Mouse (Mus musculus) spleen, adult 18-20 months (tissue): ENCODE results near the gene Abtb2.
A peak's percentile ranks its signal among the peaks of the same experiment; 100 is the strongest.
"Not testable (repeated sequence)": the region's sequence is repeated elsewhere in the genome, so short reads cannot be mapped to it uniquely, and the experiment has no call there.

Experiments used
- DNase-seq, 2 experiments: peaks; one replicate each; pipeline ENCODE4 v3.0.0; 2022; ENCODE audit warnings: mixed read lengths in 2 of 2

Gene Abtb2

GRCm38 (mm10) chr2:103565732-103566422 is at the start of gene Abtb2:
Abtb2 (plus strand) TSS chr2:103566310.
- peak; percentile 83 to 87 for DNase-seq

DNA sequence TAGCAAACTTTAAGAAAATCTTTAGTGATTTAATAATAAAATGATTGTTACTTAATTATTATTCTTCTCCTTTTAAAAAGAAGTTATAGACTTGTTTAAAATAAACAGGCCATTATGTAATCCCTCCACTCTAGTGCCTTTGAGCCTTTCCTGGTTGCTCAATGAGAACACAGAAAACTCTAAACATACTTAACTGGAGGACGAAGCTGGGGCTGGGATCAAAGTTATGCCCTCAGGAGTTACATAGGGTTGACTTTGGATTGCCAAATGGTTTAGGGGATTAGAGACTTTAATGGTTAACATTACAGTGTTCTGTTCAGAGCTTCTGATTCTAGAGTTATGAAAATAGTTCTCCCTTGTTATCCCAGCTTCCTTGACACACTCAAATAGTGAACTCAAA is 49.6 kb upstream of the Abtb2 start:
- DNase-seq: no peak

DNA sequence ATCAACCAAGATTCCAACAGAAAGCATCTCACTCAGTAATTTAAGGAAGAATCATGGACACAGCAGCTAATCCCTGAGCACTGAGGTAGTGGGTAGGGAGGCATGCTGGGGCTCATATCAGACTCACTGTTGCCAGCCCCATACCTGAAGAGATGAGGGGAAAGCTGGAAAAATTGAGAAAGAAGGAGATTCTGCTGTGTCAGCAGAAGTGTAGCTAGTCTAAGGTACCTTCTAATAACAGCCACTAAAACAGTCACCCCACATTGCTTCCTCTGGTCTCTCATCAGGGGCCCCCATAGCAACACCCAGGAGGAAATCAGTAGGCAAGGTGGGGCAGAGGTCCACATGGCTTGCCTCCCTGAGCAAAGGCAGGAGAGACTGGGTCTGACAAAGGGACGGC is 40.5 kb upstream of the Abtb2 start:
- no peak for DNase-seq

GRCm38 (mm10) chr2:103547132-103547531 is 19.0 kb upstream of the Abtb2 start:
- DNase-seq: peak; percentile 58 to 78

- DNase-seq: not testable (repeated sequence)
Observed at GRCm38 (mm10) chr2:103550301-103550700, 15.8 kb upstream of the Abtb2 start.

- no peak for DNase-seq
Observed at GRCm38 (mm10) chr2:103554041-103554440, 12.1 kb upstream of the Abtb2 start.

- peak in 1 of 2 experiments; percentile 26 for DNase-seq
Observed at GRCm38 (mm10) chr2:103556125-103556877, 9.8 kb upstream of the Abtb2 start.

DNA sequence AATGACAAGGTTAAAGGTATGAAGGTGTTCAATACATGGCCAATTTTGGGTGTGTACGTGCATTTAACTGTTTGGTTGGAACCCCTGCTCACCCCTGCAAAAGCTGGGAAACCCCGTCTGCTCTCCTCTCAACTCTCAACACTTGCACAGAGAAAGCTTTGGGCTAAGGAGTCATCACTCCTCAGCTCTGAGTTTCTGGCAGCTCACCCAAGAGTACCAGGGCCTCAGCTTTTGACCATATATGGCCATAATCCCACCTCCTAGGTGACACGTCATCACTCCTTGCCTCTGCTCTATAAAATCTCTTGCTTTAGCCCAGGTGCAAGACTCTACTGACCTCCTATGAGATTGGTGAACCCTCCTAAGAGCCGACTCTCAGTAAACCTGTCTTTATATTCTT is 5.2 kb upstream of the Abtb2 start:
- no peak for DNase-seq

DNA sequence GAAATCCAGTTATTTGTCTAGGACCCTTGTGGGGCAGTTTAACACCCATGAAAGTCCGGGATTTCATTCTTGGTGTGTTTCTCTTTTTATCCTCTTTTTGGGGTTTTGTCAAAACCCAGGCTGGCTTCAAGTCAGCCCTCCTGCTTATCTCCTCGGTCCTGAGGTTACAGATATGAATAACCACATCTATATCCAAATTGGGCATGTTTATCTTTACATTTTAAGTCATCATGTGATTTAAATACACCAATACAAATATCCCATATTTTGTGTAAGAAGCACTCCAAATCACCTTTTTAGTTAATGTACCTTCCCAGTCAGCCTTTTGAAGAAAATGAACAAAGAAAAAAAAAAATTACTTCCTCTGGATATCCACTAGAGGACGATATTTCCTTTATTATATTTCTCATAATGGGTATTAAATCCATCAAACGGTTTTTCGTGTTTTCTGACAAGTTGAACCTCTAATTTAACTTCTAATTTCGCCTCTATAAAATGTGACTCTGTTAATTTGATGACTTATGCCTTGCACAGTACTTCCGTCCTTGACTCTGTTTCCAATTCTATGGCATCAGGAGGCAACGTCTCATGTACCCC is 1.6 kb upstream of the Abtb2 start:
- DNase-seq: no peak

DNA sequence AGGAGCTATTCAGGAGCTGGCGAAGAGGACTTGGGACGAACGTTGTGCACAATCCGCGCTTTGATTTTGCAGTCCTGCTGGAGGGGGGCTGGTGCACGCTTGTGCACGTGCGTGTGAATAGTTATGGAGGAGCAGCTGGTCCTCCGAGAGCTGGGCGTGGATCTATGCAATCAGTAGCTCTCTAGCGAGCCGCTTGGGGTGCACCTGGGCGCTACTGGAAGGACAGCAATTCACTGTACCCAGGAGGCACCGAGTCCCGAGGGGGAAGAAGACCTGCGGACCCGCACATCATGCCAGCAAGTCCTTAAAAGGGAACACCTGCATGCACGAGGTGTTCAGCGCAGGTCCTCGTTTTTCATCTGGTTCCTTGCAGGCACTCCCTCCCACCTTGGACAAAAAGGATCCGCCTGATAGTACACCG is 929 bp upstream of the Abtb2 start:
- DNase-seq: peak; percentile 30 to 42

GRCm38 (mm10) chr2:103566423-103566712 is 258 bp downstream of the Abtb2 start:
- DNase-seq: no peak

DNA sequence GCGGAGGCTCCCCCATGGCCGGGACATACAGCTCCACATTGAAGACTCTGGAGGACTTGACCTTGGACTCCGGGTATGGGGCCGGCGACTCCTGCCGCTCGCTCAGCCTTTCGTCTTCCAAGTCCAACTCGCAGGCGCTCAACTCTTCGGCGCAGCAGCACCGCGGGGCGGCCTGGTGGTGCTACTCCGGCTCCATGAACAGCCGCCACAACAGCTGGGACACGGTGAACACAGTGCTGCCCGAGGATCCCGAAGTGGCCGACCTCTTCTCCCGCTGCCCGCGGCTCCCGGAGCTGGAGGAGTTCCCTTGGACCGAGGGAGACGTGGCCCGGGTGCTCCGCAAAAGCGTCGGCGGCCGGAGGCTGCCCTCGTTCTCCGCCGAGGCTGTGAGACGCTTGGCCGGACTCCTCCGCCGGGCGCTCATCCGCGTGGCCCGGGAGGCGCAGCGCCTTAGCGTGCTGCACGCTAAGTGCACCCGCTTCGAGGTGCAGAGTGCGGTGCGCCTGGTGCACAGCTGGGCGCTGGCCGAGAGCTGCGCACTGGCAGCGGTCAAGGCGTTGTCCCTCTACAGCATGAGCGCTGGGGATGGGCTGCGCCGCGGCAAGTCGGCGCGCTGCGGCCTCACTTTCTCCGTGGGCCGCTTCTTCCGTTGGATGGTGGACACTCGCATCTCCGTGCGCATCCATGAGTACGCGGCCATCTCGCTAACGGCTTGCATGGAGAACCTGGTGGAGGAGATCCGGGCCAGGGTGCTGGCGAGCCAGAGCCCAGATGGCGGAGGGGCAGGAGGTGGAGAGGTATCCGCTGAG is 807 bp downstream of the Abtb2 start:
- DNase-seq: peak; percentile 31 to 51

GRCm38 (mm10) chr2:103568161-103568560 is 2.1 kb downstream of the Abtb2 start:
- DNase-seq: no peak

- no peak for DNase-seq
Observed at GRCm38 (mm10) chr2:103569716-103570115, 3.6 kb downstream of the Abtb2 start.

- DNase-seq: no peak
Observed at GRCm38 (mm10) chr2:103572354-103572753, 6.2 kb downstream of the Abtb2 start.

GRCm38 (mm10) chr2:103576371-103576770 is 10.3 kb downstream of the Abtb2 start:
- no peak for DNase-seq

DNA sequence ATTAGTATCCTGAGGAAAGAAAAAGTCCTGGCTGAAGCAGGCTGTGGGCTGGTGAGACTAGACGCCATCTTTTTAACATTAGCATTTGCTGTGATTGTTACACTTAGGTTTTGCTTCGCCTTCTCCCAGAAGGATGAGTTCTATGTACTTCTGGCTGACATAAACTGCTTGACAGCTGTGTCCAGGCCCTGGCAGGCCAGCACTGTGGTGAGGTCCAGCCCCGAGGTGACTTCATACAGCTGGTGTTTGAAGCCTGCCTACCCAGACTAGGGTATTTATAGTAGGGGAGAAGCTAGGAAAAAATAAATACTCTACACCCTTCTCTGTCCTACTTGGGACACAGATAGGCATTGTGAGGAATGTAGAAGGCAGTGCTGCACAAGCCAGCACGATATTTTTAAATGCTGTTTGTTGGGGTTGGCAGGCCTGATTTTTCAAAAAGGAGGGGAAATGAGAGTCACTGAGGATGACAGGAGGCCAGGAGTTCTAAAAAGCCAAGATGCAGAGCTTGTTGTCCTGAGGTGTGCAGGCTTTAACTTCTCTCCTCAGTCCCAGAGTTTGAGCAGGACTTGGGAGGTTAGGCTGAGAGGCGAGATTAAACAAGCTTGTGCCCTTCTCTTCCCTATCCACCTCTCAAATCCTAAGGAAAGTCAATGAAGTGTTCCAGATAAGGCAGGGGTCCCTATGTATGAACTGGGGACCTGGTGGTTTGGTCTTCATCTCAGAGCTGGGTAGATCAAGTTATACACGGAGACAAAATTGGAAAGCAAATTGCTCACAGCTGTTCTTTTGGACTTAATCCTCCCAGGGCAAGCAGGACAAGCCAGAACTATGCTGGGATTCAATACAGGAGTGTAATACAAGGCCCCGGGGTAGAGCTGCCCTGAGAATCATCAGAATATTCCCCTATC is 11.9 kb downstream of the Abtb2 start:
- DNase-seq: no peak

DNA sequence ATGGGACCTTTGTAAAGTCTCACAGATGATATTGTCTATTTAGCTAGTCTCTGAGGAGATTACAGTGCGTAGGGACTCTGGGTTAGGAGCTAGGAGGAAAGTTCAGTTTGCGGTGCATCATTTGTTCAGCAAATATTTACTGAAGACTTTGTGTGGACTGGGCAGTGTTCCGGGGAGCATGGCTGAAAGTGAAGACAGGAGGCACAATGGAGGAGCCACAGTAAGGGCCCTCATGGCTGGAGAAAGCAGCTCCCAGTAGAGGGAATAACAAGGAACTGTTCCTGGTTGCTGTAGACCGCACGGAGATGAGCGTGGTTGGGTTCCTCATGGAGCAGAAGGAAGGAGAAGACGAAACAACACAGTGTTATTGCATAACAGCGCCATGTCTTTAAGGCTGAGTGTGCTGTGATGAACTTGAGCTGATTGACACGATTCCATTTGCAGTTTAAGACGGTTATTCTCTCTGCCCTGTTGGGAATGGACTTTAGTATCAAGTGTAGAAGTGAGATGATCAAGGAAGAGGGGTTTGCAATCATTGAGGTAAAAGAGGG is 12.6 kb downstream of the Abtb2 start:
- DNase-seq: no peak

GRCm38 (mm10) chr2:103580756-103581155 is 14.6 kb downstream of the Abtb2 start:
- DNase-seq: no peak

GRCm38 (mm10) chr2:103581369-103581897 is 15.3 kb downstream of the Abtb2 start:
- no peak for DNase-seq

GRCm38 (mm10) chr2:103583316-103583715 is 17.2 kb downstream of the Abtb2 start:
- no peak for DNase-seq

DNA sequence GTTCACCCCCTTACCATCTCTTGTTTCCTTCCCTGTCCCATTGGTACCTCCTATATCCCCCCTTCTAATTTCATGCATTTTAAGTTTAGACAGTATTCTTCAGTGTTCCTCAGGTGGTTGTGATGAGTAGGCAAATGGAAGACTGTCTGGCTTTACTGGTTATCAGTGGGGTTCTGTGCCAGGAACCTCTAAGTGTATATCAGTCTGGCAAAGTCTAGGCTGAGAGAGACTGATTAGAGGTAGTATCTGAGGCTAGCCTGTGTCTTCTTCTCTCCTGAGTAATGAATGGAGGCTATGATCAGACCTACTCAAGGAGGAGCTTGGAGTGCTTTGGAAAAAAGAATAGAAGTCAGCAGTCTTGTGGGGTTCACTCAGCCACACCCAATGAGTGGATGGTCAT is 18.0 kb downstream of the Abtb2 start:
- DNase-seq: no peak
